Mouse (Mus musculus) c-Kit-positive CD71-negative TER-119-negative erythroid progenitor cells, embryonic 14.5 days (primary cell): Measurements from ENCODE around the gene Slc38a7.
"Not testable (repeated sequence)": the region's sequence is repeated elsewhere in the genome, so short reads cannot be mapped to it uniquely, and the experiment has no call there.

ENCODE experiments used
- DNase-seq: peaks from one replicate; pipeline ENCODE4 v3.0.0-alpha.2; 2013; ENCODE audit warnings: low read depth

The Slc38a7 gene

GRCm38 (mm10) chr8:95807331-95807843 lies 46.0 kb downstream of the Slc38a7 start, which contains the start of gene Cnot1:
Cnot1 (minus strand) TSS chr8:95807464.
- DNase-seq: peak; percentile 93

- no peak for DNase-seq
These were observed 46.7 kb downstream of the Slc38a7 start for GRCm38 (mm10) chr8:95806461-95807191.

- no peak for DNase-seq
These were observed 47.9 kb downstream of the Slc38a7 start for GRCm38 (mm10) chr8:95805482-95805881.

GRCm38 (mm10) chr8:95802231-95802630 lies 51.1 kb downstream of the Slc38a7 start:
- no peak for DNase-seq

GRCm38 (mm10) chr8:95801476-95802064 lies 51.8 kb downstream of the Slc38a7 start:
- no peak for DNase-seq

GRCm38 (mm10) chr8:95800353-95800752 lies 53.0 kb downstream of the Slc38a7 start:
- no peak for DNase-seq

- no peak for DNase-seq
These were observed 53.4 kb downstream of the Slc38a7 start for GRCm38 (mm10) chr8:95799891-95800290.

GRCm38 (mm10) chr8:95799117-95799516 lies 54.2 kb downstream of the Slc38a7 start:
- no peak for DNase-seq

GRCm38 (mm10) chr8:95795333-95796061 lies 57.8 kb downstream of the Slc38a7 start:
- not testable (repeated sequence) for DNase-seq
